In genomic region chr1:65178126-65178901, GRCm38 (mm10) we compare ENCODE assay signal across 8 mouse cellular contexts. TPM values are rescaled to one million over a fixed set of nuclear protein-coding genes. Genes with fewer than 3 reads are reported as not detected.
A peak's percentile ranks its signal among the peaks of the same experiment; 100 is the strongest.
DNase-seq lines count a peak whose midpoint lies in the region; ATAC-seq lines count a peak whose summit lies in the region.

No protein-coding gene starts in this region.

- H3K4me2 ChIP-seq in hindbrain, embryonic 11.5 days (replicated peaks; ENCODE audit: low read depth, low read length): peak overlapping the region; percentile 42

- H3K27ac ChIP-seq in hindbrain, embryonic 11.5 days (ENCODE audit: low read depth, low read length): peak overlapping the region; percentile 98

- 6% methylated on average over 27 of the region's 27 CpGs for WGBS in hindbrain, embryonic 11.5 days

- H3K4me3 ChIP-seq in hindbrain, embryonic 11.5 days (ENCODE audit: low read depth, low read length): peak overlapping the region; percentile 85

- peak overlapping the region; percentile 91 for H3K9ac ChIP-seq in hindbrain, embryonic 11.5 days (ENCODE audit: low read depth, low read length)

- peak; percentile 72 for ATAC-seq in frontal cortex, adult (ENCODE audit: low TSS enrichment)
- ATAC-seq in hindbrain, embryonic 11.5 days (ENCODE audit: low FRiP score): peak; percentile 86

- H3K4me1 ChIP-seq in hindbrain, embryonic 11.5 days (replicated peaks; ENCODE audit: control insufficient read depth, insufficient read depth, low read length): no peaks in the 10 kb centered on the region

- DNase-seq in MN1 (ENCODE audit: low spot score): peak; percentile 91
- DNase-seq in cerebellum, adult 9-10 months: peak; percentile 90
- DNase-seq in hindbrain, embryonic 11.5 days (ENCODE audit: low spot score): peak; percentile 93
- DNase-seq in layer of hippocampus, postnatal 10 days (ENCODE audit: low spot score in 2 of 2): peak; percentile 93 to 94
- peak; percentile 96 for DNase-seq in lung, postnatal 10 days
- peak; percentile 97 for DNase-seq in ovary, postnatal 36 days (ENCODE audit: low spot score)
- peak; percentile 92 for DNase-seq in thymus, postnatal 25 days

- no peaks in the 10 kb centered on the region for H3K27me3 ChIP-seq in hindbrain, embryonic 11.5 days (ENCODE audit: control insufficient read depth, insufficient read depth, low read length)

- H3K9me3 ChIP-seq in hindbrain, embryonic 11.5 days (ENCODE audit: control insufficient read depth, low read length): no peaks in the 10 kb centered on the region

- no peaks in the 10 kb centered on the region for H3K36me3 ChIP-seq in hindbrain, embryonic 11.5 days (ENCODE audit: control insufficient read depth, insufficient read depth, low read length)

RNA-seq across cellular contexts. Expression of gene Idh1, which starts 8.0 kb away (rescaled TPM):
- polyA plus RNA-seq in hindbrain, embryonic 11.5 days (2014; fragmentation: Nextera tagmentation; extraction: Ambion mirVana): 436 and 480 TPM in 2 replicates
- total RNA-seq in layer of hippocampus, postnatal 10 days (2021): 100 to 1,000 TPM; 133 to 146 TPM

RNA-seq across cellular contexts. Expression of gene Pikfyve, which starts 8.2 kb away (rescaled TPM):
- polyA plus RNA-seq in hindbrain, embryonic 11.5 days (2014; fragmentation: Nextera tagmentation; extraction: Ambion mirVana): 23.9 and 29.0 TPM in 2 replicates
- total RNA-seq in layer of hippocampus, postnatal 10 days (2021): 10 to 100 TPM; 37.3 to 37.9 TPM

RNA-seq across cellular contexts. Expression of gene D630023F18Rik, which starts 55.3 kb away (rescaled TPM):
- 0.22 TPM in 1 of 2 replicates, not detected in the other for polyA plus RNA-seq in hindbrain, embryonic 11.5 days (2014; fragmentation: Nextera tagmentation; extraction: Ambion mirVana)
- total RNA-seq in layer of hippocampus, postnatal 10 days (2021): 10 to 100 TPM; 18.2 to 18.6 TPM

RNA-seq across cellular contexts. Expression of gene Gm28845, which starts 59.0 kb away (rescaled TPM):
- polyA plus RNA-seq in hindbrain, embryonic 11.5 days (2014; fragmentation: Nextera tagmentation; extraction: Ambion mirVana): not detected in 2 replicates
- 1 to 10 TPM in 1 of 2 experiments, not detected in 1; 2.2 TPM for total RNA-seq in layer of hippocampus, postnatal 10 days (2021)

Comparison
In these comparisons a context has a peak if more than half of its experiments do, and no peak if none do; other contexts are left out.
1. Peak in every context shown above with its lines: DNase-seq, ATAC-seq, H3K4me3 ChIP-seq and H3K27ac ChIP-seq.